Mouse (Mus musculus) ovary, postnatal 14 days (tissue): ENCODE results near the gene Cntfr.
A peak's percentile ranks its signal among the peaks of the same experiment; 100 is the strongest.

ENCODE experiments used
- DNase-seq: peaks from one replicate; pipeline ENCODE4 v3.0.0; 2022; ENCODE audit warnings: low spot score

The Cntfr gene

DNA sequence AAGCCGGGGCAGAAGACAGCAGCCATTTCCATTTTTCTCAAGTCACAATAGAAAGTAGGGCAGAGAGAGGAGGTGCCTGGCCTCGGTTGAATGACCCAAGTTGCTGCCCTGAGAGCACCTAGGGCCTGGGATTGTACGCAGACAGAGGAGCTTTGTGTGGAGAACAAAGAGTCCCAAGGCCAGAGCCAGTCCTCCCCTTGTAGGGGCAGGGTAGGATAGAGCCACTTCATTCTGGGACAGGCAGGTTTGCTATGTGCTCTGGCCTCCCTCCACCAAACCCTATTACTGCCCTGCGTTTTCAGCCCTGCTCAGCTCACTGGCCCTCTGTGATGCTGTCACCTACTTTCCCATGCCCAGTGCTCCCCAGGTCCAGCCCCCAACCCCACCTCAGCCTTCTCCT lies 48.7 kb downstream of the Cntfr start:
- DNase-seq, result no peak

DNA sequence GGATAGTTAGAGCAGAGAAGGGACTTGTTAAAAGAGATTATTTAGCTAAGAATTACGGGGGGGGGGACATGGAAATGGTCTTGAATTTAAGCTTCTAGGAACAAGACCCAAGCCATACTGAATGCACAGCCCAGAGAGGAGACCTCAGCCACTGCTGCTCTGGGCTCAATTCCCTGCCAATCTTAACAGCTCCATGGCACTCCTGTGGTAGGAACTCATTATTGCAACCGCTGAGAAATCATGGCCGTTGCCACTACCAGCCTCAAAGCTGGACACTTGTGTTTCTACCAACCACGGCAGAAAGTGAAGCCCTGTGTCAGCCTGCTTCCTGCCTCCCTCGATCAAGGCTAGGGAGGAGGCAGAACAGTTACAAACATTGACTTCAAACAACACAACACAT lies 51.4 kb downstream of the Cntfr start:
- DNase-seq, result no peak

DNA sequence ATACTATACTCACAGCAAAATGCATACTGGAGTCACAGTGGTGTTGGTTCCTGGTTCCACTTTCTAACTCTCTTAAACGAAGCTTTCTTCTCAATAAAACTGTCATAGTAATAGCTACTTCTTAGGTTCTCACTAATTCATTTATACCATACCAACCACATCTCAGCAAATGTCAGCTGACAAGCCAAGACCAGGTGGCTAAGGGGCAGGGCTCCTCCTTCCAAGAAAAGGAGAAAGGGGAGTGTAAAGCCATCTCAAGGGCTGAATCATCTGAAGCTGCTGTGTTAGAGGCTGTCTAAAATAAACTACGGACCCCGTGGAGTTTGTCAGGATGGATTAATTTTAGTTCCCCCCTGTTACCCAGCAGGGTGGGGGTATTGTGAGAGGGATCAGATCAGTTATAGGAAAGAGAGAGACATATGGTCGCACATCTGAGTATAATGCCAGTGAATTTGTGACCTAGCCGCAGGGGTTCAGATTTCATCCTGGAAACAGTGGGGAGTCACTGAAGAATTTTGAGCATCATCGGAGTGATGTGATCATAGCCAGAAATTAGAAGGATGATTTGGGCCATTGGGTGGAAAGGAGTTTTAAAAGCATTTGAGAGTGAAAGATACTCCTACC lies 55.6 kb downstream of the Cntfr start:
- DNase-seq, result no peak

DNA sequence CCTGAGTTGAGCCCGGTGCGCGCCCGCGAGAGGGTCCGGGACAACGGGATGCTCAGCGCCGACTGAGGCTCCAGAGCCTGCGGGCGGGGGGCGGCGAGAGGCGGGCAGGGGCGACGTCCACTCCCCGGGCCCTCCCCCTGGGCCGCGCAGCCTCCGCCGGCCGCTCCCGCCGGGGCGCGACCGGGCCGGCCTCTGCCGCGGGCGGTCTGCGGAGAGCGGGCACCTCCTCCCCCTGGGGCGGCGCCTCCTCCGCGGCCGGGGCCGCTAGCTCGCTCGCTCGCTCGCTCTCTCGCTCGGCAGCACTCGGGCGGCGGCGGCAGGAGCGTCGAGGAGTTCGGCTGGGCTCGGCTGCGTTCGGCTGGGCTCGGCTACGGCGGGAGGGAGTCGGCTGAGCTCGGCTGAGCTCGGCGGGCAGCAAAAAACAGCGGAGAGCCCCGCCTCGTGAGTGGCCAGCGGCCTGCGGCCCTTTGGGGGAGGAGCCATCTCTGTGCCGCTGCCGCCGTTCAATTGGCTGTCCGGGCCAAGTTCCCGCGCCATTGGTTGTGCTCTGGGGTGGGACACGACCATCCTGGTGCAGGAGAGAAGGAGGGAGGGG lies 56.9 kb downstream of the Cntfr start, which contains the start of gene Enho:
Gene Enho, minus strand, starts transcription at position 412 of the 595 bp plus-strand sequence.
- DNase-seq, result peak; percentile 93

DNA sequence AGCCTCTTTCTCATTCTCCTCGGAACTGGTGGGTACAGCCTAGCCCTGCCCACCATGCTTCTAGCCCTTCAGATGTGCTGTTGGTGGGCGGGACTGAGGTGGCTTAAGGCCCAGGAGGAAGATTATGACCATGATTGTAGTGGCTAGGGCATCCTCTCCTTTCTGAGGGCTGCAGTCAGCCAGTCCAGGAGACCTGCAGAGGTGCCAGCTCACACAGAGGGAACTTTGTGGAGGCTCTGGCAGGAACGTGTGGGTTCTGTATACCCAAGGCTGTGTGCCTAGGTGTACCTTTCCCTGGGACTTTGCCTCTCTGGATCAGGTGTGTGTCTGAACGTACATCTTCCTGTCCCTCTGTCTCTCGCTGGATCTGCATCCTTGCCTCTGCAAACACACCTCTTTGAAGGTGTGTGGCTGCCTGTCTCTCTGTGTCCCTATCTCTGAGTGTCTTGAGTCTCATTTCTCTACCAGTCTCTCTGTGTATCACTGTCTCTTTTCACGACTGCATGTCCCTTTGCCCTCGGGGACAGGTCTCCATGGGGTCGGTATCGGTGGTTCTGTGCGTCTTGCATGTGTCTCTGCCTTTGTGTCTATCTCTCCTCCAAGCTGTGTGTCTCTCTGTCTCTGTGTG lies 57.6 kb downstream of the Cntfr start:
- no peak for DNase-seq

DNA sequence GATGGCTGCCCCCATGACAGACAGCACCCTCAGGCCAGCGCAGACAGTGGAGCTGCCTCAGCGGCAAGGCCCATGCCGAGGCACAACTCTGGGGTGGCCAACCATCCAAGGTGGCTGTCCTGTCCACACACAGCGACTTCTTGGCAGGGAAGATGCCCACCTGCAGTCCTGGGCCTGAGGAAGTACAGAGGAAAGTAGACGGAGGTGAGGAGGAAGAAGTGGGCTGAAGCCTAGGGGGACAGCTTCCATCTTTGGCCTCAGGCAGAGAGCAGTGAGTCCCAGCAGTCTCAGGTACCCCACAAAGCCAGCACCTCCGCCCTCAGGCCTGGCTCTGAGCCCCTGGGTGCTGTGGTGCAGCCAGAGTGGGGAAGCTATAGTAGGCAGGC lies 58.1 kb downstream of the Cntfr start:
- DNase-seq, result no peak

DNA sequence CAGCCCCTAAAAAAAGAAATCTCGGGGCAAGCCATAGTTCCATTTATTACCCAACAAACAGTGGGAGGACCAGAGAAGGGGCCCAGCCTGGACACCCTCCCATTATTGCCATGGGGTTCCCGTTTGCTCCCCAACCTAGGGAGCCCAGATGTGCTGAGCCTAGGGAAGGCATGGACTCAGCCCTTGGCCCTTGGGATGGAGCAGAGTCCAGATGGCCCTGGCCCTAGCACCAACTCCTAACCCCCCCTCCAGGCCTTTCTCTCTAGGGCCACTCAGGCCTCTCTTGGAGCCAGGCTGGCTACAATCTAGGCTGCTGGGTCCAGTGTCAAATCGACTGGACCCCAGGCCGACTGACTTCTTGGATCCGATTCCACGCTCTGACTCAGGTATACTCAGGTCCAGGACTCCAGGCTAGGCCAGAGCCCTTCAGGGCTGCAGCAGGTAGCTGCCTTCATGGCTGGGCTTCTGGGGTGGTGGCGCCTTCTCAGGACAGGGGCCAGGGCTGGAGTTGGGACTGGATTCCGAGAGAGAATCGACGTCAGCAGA lies 58.6 kb downstream of the Cntfr start:
- no peak for DNase-seq

DNA sequence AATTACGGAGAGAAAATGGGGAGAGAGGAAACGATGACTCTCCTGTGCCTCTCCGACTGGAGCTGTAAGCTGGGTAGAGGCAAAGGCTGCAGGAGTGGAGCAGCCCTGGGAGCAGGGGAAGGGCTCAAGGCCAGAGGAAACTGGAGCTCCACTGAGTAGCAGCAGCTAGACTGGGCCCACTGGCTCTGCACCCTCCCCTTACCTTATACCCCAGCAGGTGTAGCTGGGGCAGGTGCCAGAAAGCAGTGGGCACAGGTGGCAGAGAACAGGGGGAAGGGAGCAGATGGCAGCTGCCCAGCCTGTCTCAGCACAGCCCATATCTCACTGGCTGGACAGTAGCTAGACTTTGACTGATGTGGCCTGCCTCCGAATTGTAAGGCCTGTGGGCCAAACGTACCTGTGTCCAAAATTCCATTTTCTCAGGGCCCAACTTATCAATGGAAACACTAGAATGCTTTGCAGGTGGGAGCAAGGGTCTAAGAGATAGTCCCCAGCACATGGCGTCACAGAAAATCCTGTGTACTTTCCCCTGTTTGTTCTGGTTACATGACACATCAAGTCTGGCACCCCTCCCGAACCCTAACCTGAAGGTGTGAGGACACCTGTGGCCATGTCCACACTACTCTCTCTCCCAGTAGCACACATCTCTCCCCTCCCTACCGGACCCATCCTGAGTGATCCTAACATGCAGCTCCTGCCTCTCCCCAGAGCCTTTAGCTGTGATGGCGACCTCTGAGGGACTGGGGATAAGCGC lies 59.8 kb downstream of the Cntfr start:
- DNase-seq, result no peak

DNA sequence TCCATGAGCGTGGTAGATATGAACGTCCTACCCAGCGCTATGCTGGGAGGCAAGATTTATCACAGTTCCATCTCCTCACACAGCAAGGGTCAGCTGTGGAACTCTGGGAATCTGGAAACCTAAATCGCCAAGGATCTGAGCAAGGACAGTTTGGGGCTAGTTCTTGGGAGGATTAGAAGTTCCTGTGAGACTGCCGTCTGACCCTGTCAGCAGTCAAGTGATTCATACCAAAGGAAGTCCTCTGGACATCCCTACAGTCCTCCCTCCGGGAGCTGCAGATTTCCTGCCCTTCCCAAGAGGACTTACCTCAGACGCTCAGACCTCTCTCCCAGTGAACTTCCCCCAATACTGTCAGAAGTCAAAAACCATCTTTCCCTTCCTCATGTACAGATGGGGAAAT lies 60.5 kb downstream of the Cntfr start:
- no peak for DNase-seq

DNA sequence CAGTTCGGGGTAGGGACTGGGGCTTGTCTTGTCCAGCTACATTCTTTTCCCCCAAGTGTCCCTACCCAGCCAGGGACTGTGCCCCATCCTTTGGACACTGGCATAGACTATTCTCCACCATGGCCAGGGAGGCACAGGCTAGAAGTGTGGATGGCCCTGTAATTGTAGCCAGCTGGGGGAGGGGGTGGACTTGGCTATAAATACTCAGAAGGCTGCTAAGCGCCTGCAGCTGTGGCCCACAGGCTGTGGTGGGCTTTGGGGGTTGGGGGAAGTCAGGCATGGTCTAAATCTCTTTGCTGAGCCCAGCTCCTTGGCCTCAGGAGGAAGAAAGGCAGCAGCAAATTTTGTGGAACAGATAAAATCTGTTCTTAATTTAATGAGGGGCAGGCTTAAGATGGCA lies 61.0 kb downstream of the Cntfr start:
- no peak for DNase-seq

DNA sequence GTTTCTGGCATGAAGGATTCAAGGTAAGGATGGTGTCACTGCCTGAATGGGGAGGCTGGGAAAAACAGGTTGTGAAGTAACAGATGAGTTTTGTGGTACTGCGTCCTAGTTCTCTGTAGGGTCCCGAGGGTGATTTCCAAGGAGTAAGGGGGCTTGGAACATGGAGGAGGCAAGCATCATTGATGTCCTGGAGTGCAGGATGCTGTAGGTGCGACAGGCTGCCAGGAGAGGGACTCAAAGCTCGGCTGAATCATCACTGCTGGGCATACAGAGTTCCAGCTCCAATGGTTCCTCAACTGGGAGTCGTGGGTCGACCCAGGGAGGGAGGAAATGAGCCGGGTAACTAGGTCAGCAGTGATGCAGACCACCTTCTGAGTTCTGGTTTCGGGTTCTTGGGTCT lies 61.7 kb downstream of the Cntfr start:
- DNase-seq, result no peak

DNA sequence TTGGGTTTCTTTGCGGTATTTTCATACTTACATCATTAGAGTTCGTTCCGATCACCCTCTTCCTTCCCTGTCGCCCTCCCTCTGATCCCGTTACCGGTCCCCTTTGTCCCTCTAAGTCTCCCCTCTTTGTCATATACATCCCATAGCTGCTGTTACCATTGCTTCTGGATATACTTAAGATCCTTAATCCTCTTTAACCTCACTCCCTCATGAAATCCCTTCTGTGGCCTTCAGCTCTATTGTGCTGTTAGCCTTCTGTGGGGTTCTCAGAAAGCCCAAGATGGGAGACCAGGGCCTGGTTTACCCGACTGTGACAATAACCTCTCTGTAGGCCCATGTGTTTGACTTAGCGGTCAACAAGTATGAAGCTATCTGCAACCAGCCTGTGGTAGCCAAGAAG lies 62.3 kb downstream of the Cntfr start:
- no peak for DNase-seq

DNA sequence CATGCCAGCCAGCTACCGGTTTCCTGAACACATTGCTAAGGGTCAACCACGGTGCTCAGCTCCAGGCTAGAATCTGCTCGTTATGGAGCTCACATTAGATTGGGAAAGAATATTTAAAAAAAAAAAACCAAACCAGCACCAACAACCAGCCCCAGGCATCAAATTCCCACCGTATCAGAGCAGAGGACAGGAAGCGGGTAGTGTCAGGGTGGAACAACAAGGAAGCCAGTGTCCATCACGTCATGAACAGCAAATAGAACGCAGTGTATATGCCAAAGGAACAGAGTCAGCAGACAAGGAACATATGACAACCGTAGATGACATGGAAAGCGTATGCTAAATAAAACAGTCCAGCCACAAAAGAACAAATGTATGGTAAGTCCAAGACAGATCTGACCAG lies 63.9 kb downstream of the Cntfr start:
- no peak for DNase-seq

DNA sequence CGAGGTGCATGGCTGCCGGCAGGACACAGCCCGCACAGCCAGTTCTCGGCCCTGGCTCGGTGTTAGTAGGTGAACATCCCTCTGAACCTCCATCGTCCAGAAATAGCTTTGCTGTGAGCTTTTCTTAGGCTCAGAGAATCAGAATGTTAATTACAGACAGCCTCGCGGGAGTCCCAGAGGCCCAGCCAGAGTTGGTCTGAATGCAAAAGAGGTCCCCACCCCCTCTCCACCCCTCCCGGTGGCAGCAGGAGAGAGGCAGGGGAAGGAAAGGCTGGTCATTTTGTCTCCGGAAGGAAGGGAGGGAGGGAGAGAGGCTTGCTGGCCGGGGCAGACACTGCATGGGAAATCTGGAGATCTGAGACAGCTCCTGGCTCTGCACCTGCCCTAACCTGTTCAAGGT lies 65.5 kb downstream of the Cntfr start:
- no peak for DNase-seq

DNA sequence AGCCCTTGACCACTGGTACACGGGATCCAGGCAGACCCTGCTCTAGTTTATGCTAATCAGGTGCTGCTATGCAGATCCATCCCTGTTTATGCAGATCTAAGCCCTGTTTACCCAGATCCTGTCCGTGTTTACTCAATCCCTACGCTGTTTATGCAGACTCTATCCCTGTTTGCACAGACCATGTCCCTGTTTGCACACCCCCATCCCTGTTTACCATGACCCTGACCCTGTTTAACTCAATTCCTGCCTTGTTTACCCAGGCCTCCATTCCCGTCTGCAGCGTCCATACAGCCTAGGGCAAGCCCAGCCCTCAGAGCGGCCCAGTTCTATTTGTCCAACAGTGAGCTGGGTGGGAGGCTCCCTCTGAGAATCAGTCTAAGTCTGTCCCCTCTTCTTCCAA lies 66.7 kb downstream of the Cntfr start:
- no peak for DNase-seq

DNA sequence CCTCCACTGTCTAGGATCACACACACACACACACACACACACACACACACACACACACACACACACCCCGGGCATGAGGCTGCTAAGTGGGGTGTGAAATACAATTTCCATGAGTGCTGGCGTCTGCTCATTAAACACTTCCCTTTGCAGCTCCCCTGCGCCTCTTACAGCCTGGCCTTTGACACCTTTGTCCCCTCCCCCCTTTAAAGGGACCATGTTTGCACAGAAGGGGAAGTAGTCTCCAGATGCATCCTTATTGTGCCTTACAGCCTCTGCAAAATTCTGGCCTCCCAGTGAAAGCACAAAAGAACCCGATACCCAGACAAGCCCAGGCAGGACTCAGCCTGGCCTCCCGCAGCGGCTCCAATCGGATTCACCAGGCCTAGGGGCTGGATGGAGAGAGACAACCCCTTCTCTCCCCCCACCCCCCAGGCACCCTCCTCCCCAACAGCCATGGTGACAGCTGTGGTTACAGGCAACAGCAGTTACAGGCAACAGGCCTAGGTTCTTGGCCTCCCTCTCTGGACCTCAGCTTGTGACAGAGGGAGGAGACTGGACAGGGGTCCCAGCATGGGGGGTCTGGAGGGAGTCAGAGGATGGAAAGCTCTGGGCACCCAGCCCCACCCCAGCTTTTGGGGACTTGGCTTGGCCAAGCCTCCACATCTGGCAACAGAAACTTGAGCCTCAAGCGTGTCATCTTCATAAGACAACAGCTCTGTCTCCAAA lies 68.5 kb downstream of the Cntfr start:
- DNase-seq, result no peak

DNA sequence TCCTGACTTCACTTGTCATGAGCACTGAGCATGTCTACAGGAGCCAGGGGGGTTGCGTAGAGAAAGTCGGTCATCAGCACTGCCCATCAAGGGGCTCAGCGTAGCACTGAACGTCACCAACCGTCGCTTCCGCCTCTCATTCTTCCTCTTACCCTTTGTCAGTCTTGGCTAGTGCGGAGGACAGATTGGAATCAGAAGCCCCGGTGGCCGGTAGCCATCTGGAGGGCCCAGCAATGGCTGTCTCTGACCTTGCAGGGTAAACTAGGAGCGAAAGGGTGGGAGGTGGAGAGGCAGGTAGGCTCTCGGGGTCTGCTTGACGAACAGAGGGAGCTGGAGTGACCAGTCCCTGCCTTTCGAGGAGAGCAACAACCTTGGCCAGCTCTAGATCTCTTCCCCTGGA lies 74.8 kb downstream of the Cntfr start:
- DNase-seq, result no peak

DNA sequence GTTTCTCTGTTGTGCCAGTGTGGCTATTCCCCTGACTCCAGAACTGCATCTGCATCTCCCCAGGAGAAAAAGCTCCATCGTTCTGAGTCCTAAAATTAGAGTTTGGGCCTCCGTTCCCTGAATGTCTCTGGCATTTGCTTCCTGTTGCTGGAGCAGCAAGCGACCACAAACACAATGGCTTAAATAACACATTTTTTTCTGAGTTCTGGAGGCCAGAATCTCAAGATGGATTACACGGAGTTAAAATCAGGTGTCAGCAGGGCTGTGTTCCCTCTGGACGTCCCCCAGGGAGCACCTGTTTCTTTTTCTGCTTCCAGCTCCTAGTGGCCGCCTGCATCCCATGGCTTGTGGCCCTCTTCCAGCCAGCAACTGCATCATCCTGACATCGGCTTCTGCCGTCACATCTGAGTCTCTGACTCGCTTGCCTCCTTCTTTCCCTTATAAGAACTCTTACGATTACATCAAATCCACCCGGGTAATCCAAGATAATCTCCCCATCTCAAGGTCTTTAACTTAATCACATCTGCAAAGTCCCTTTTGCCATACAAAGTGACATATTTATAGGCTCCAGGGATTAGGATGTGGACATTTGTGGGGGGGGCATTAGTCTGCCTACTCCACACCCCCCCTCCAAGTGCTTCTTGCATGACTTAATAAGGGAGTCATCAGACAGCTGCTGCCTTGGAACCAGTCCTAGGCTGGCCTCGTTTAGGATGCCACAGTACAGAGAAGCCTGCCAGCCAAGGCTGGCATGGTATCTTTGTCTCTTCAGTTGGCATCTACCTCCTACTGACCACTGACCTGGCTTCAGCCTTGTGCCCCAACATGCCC lies 77.8 kb downstream of the Cntfr start:
- DNase-seq, result no peak

DNA sequence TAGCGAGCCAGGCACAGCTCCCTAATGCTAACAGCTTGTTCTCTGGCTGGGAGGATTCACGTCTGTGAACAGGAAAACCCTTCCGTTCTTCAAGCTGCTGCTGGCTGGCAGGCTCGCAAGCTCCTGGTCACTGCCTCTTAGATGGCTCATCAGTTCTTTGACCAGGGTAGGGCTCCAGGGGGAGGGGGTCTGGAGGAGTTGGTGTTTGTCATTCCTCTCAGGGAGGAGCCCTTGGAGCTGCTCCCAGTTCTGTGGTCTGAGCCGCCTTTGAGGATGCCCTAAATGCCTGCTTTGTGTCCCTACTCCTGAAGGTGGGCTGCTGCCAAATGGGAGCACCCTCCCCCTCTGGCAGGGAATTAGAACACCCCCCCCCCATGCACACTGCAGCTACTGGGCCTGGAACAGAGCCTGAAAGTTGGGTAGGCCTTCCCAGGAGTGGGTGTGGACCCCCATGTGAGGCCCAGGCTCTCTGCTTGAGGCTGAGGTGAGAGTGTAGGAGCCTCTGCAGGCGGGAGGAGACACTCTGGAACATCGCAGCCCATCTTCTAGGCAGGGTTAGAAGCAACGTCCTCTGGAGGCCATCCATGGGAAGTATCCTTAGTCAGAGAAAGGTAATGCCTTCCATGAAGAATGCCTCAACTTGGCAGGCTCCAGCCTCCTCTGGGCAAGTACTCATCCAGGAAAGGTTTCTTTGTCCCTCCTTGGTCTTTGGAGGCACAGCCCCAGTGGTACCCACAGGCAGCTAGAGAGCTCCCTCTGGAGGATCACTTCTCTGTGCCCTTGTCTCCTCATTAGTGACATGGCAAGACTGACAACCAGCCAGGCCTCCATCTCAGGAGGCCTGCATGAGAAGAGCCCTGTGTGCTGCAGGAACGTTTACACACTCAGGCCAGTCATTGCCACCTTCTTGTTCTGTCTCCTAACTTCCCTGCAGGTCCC lies 81.0 kb downstream of the Cntfr start:
- DNase-seq, result no peak

DNA sequence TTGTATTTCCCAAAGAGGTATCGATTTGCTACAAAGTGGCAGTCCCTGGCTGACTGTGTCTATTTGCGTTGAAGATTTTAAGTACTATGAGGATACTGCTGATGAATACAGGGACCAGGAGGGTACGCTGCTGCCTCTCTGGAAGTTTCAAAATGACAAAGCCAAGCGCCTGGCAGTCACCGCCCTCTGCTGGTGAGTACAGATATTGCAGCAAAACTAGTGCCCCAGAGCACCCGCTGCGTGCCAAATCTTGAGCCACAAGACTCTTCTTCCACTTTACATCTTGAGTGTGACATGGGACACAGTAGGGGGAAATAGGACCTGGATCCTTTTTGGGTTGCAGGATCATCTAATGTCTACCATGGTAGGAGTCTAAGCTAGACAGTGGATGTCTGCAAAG lies 82.7 kb downstream of the Cntfr start:
- peak; percentile 77 for DNase-seq
